Mouse (Mus musculus) thymus, postnatal 36 days (tissue): Measurements from ENCODE around the gene Msl1.
"Not testable (repeated sequence)": the region's sequence is repeated elsewhere in the genome, so short reads cannot be mapped to it uniquely, and the experiment has no call there.

Experiments
- DNase-seq, 2 experiments: peaks; one replicate each; pipeline ENCODE4 v3.0.0; 2022; ENCODE audit warnings: mixed read lengths in 2 of 2

Msl1 gene

DNA sequence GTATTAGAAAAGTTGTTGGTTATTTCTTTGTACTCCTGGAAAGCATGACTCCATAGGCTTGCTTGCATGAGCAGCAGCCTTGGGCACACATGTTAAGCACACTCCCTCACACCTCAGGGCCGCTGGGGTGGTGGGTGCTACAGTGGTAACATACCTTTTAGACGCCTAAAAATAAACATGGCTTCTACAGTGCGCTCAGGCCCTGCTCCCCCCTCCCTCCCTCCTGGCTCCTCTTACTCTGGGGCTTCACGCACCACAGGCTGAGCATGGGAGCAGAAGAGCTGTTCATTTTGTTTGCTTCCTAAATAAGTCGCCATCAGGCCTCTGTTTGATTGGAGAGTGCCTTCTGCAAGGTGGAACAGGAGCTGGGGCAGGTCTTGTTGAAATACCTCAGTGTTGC is 2.0 kb downstream of the Msl1 start:
- no peak for DNase-seq

- DNase-seq = no peak
These were observed 2.6 kb downstream of the Msl1 start for GRCm38 (mm10) chr11:98797909-98798308.

DNA sequence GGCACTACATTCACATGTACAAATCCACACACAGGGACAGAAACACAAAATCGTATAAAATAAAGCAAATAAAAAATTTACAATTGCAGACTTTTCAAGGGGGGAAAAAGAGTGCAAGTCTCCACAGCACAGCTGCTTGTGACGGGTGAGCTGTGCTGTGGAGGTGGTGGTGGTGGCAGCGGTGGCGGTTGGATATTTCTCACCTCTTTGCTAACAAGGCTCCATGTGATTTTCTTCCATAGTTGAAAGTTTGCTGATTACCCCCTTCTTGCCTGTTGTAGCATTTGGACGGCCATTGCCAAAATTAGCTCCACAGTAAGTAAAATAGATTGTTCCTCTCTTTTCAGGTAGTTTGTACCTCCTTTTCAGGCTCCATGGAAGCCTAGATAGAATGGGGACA is 9.3 kb downstream of the Msl1 start, which contains the start of gene Casc3:
Gene Casc3 (plus strand): TSS at position 301 of the 400 bp plus-strand sequence.
- no peak for DNase-seq

GRCm38 (mm10) chr11:98808417-98808816 is 13.1 kb downstream of the Msl1 start:
- no peak for DNase-seq

GRCm38 (mm10) chr11:98809457-98810290 is 14.4 kb downstream of the Msl1 start:
- DNase-seq = peak; percentile 98 to 99

DNA sequence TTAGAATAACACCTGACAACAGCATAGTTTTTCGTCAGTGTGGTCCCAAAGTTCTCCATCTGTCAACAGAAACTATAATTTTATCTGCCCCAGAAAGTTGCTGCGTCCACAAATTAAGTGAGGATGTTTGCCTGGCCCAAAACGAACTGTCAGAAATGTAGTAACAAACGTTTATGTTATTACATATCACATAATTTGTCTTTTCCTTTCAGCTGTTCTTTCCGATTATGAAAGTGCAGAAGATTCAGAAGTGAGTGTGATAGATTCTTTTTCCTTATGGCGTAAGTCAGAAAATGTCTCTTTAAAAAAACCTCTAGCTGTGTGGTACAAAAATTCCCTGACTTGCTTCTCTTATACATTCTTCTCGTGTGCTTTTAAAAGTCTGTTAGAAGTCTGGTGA is 15.4 kb downstream of the Msl1 start:
- no peak for DNase-seq

GRCm38 (mm10) chr11:98816706-98817239 is 21.5 kb downstream of the Msl1 start:
- no peak for DNase-seq

DNA sequence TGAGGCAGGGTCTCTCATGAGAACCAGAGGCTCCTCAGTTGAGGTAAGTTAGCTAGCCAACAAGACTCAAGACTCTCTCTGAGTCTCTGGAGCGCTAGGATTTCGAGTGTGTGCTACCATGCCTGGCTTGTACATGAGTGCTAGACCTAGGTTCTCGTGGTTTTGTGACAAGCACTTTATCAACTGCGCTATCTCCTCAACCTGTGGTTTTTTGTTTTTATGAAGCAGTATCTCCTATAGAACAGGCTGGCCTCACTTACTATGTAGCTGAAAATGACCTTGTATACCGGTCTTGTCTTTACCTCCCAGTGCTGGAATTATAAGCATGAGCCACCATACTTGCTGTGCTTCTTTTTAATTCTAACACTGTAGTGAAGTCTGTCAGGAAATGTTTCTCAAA is 25.7 kb downstream of the Msl1 start:
- no peak for DNase-seq

DNA sequence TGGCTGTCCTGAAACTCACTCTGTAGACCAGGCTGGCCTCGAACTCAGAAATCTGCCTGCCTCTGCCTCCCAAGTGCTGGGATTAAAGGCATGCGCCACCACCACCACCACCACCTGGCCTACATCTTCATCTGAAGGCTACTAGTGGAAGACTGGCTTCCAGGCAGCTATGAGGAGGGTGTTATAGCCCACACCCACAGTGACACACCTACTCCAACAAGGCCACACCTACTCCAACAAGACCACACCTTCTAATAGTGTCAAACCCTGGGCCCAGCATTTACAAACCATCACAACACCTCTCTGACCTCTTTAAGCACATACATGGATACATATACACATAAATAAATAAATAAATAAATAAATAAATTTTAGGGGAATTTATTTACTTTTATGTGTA is 30.8 kb downstream of the Msl1 start:
- DNase-seq = not testable (repeated sequence)

- DNase-seq = no peak
These were observed 32.6 kb downstream of the Msl1 start for GRCm38 (mm10) chr11:98827877-98828276.

GRCm38 (mm10) chr11:98829091-98829775 is 33.9 kb downstream of the Msl1 start:
- DNase-seq = peak in 1 of 2 experiments; percentile 31

- DNase-seq = no peak
These were observed 34.6 kb downstream of the Msl1 start for GRCm38 (mm10) chr11:98829875-98830274.

DNA sequence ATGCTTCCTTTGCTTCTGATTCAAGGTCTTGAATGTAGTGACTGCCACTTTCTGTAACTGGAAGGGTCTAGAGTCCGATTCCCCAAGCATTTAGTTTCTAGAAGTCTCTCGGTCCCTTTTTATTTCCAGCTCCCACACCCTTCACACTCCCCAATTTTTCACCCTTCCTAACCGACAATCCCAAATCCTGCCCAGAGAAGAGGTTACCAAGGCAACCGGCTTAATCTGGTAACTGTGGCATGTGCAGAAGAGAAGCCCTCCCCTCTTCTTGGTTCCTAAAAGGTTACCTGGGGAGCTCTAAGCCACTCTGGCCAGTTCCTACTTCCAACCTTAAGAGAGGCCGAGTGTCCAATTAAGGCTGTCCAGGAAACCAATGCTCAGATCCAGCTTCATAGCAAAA is 40.0 kb downstream of the Msl1 start:
- no peak for DNase-seq

DNA sequence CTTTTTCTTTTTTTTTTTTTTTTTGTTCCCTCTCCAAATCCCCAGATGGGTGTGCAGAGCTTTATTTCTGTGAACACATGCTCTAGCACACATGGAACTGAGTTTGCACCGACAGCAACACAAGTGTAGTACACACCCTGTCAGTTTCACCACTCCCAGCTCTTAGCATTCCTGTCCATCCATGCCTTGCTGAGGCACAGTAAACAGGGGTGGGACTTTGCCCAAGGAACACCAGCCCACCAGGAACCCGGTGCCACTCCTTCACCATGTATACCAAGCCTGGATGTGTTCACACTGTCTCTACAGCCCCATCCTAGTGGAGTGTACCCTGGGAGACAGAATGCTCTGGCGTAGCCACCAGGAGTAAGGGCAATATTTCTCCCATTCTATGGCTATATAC is 40.4 kb downstream of the Msl1 start:
- no peak for DNase-seq

GRCm38 (mm10) chr11:98836128-98836527 is 40.8 kb downstream of the Msl1 start:
- no peak for DNase-seq

GRCm38 (mm10) chr11:98836651-98837141 is 41.4 kb downstream of the Msl1 start, which contains the start of gene Rapgefl1:
Gene Rapgefl1, plus strand, starts transcription at chr11:98836785.
- DNase-seq = peak; percentile 80 to 84

GRCm38 (mm10) chr11:98837231-98837704 is 42.0 kb downstream of the Msl1 start:
- peak; percentile 54 to 63 for DNase-seq

DNA sequence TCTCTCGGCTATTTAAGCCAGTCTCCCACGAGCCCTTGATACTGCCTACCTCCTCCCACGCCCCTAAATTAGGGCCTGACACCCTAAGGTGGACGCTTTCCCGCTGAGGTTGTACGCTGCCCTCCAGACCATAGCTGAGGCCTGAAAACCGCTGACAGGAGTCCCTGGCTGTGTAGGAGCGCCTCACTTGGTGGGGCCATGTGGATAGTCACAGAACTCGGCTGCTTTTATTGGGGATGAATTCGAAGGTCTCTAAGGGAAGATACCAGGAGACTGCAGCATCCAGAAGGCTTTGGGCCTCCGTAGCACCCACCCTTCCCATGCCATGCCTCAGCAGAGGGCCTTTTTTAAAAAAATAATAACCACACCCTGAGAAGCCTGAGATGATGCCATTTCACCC is 42.6 kb downstream of the Msl1 start:
- no peak for DNase-seq

DNA sequence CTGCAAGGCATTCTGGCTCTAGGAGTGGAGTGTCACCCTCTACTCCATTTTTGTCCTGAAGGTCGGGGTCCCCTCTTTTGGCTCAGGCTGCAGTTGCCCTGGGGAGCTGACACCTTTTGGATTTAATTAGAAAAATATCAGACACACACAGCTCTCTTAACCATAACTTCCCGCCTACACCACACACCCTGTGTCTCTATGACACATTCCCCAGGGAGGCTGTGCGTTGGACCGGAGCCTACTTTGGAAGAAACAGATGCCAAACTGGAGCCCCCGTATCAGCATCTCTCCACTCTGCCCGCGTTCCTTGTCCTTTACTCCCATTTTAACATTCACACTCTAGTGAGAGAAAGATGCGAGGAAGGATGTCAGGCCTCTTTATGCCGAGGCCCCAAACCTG is 43.2 kb downstream of the Msl1 start:
- no peak for DNase-seq

DNA sequence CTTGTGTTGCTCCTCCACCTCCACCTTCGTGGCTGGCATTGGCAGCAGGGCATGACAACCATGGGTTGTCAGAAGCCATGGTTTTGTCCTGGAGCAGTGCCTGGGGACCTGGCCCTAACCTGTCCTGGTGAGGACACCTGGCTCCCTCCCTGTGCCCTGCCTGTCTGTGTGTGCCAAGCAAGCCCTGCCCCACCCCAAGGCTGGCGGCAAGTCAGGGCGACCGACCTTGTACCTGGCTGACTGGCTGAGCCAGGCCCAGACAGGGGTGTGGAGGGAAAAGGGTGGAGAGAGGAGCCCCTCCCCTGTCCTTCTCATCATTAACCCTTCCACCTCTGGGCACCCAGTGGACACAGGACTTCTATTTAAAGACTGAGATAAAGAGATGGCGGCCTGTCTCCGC is 44.1 kb downstream of the Msl1 start:
- no peak for DNase-seq

DNA sequence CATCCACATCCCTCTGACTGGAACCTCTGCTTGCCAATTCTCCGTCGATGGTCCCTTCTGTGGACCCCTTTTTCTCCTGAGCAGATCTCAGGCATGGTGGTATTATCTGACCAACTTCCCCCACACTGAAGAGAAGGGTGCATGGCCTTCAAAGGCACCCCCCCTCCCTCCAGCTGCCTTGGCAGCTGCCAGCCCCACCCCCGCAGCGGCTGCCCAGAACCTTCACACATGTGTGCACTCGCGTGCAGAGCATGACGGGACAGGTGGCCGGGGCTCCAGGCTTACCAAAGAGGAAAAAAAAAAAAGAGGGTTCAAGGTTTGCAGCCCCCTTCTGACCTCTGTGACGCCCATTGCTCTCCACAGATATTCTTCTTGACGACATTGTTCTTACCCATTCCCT is 44.6 kb downstream of the Msl1 start:
- peak; percentile 25 to 62 for DNase-seq

DNA sequence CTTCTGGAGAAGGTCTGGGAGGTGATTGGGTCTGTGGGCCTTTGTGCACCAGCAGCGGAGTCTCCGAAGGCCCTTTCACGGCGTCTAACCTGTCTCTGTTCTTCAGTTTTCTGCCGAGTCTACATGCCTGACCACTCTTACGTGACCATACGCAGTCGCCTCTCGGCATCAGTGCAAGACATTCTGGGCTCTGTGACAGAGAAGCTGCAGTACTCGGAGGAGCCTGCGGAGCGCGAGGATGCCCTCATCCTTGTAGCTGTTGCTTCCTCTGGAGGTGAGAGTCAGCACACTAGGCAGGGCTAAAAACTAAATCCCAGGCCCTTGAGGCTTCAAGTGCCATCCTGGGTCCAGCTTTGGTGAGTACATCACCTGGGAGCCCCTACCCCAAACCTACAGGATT is 50.7 kb downstream of the Msl1 start:
- DNase-seq = no peak

GRCm38 (mm10) chr11:98846865-98847604 is 51.7 kb downstream of the Msl1 start:
- no peak for DNase-seq
